Mouse (Mus musculus): ENCODE measurements around the gene Pip4p1. TPM values are rescaled to one million over a fixed set of nuclear protein-coding genes. Genes with fewer than 3 reads are reported as not detected.

The Pip4p1 gene
- polyA plus RNA-seq, 1 experiment from 2014 or later: 60.8 TPM

Other genes with a start within 250 kb of the Pip4p1 start
- not detected in 2 replicates for gene Olfr747, start 237.7 kb downstream of the Pip4p1 start, polyA plus RNA-seq (2015; fragmentation: Nextera tagmentation; extraction: Ambion mirVana)
- gene Olfr748, start 223.5 kb downstream of the Pip4p1 start, polyA plus RNA-seq (2015; fragmentation: Nextera tagmentation; extraction: Ambion mirVana): not detected in 2 replicates
- not detected in 2 replicates for gene Olfr749, start 185.8 kb downstream of the Pip4p1 start, polyA plus RNA-seq (2015; fragmentation: Nextera tagmentation; extraction: Ambion mirVana)
- 80.8 and 83.9 TPM in 2 replicates for gene Ttc5, start 145.3 kb downstream of the Pip4p1 start, polyA plus RNA-seq (2015; fragmentation: Nextera tagmentation; extraction: Ambion mirVana)
- gene Ccnb1ip1, start 123.1 kb downstream of the Pip4p1 start, polyA plus RNA-seq (2015; fragmentation: Nextera tagmentation; extraction: Ambion mirVana): not detected in 2 replicates
- 61.8 and 70.2 TPM in 2 replicates for gene Parp2, start 123.0 kb downstream of the Pip4p1 start, polyA plus RNA-seq (2015; fragmentation: Nextera tagmentation; extraction: Ambion mirVana)
- 9.6 and 10.2 TPM in 2 replicates for gene Tep1, start 60.3 kb downstream of the Pip4p1 start, polyA plus RNA-seq (2015; fragmentation: Nextera tagmentation; extraction: Ambion mirVana)
- 0.27 and 0.41 TPM in 2 replicates for gene Klhl33, start 33.3 kb downstream of the Pip4p1 start, polyA plus RNA-seq (2015; fragmentation: Nextera tagmentation; extraction: Ambion mirVana)
- gene Osgep, start 6.0 kb downstream of the Pip4p1 start, polyA plus RNA-seq (2015; fragmentation: Nextera tagmentation; extraction: Ambion mirVana): 176 and 196 TPM in 2 replicates
- gene Apex1, start 5.9 kb downstream of the Pip4p1 start, polyA plus RNA-seq (2015; fragmentation: Nextera tagmentation; extraction: Ambion mirVana): 276 and 285 TPM in 2 replicates
- 78.2 and 79.3 TPM in 2 replicates for gene Pnp, start 226 bp upstream of the Pip4p1 start, polyA plus RNA-seq (2015; fragmentation: Nextera tagmentation; extraction: Ambion mirVana)
- not detected in 2 replicates for gene Gm49342, start 13.7 kb upstream of the Pip4p1 start, polyA plus RNA-seq (2015; fragmentation: Nextera tagmentation; extraction: Ambion mirVana)
- gene Pnp2, start 25.1 kb upstream of the Pip4p1 start, polyA plus RNA-seq (2015; fragmentation: Nextera tagmentation; extraction: Ambion mirVana): 0.66 TPM in 1 of 2 replicates, not detected in the other
- gene Rnase10, start 76.9 kb upstream of the Pip4p1 start, polyA plus RNA-seq (2015; fragmentation: Nextera tagmentation; extraction: Ambion mirVana): not detected in 2 replicates
- 0.14 and 0.30 TPM in 2 replicates for gene Rnase9, start 111.0 kb upstream of the Pip4p1 start, polyA plus RNA-seq (2015; fragmentation: Nextera tagmentation; extraction: Ambion mirVana)
- 0.44 TPM in 1 of 2 replicates, not detected in the other for gene Rnase11, start 119.3 kb upstream of the Pip4p1 start, polyA plus RNA-seq (2015; fragmentation: Nextera tagmentation; extraction: Ambion mirVana)
- gene Rnase12, start 126.8 kb upstream of the Pip4p1 start, polyA plus RNA-seq (2015; fragmentation: Nextera tagmentation; extraction: Ambion mirVana): 9.0 and 10.2 TPM in 2 replicates
- gene Olfr750, start 143.6 kb upstream of the Pip4p1 start, polyA plus RNA-seq (2015; fragmentation: Nextera tagmentation; extraction: Ambion mirVana): not detected in 2 replicates
- gene Rnase4, start 160.2 kb upstream of the Pip4p1 start, polyA plus RNA-seq (2015; fragmentation: Nextera tagmentation; extraction: Ambion mirVana): 45.5 and 47.7 TPM in 2 replicates
- 8.6 and 8.9 TPM in 2 replicates for gene Ang, start 160.3 kb upstream of the Pip4p1 start, polyA plus RNA-seq (2015; fragmentation: Nextera tagmentation; extraction: Ambion mirVana)
- 1.5 and 2.2 TPM in 2 replicates for gene Eddm3b, start 183.6 kb upstream of the Pip4p1 start, polyA plus RNA-seq (2015; fragmentation: Nextera tagmentation; extraction: Ambion mirVana)
- 0.64 and 0.89 TPM in 2 replicates for gene Rnase6, start 193.1 kb upstream of the Pip4p1 start, polyA plus RNA-seq (2015; fragmentation: Nextera tagmentation; extraction: Ambion mirVana)
- 0.26 and 0.66 TPM in 2 replicates for gene Rnase1, start 215.9 kb upstream of the Pip4p1 start, polyA plus RNA-seq (2015; fragmentation: Nextera tagmentation; extraction: Ambion mirVana)
- not detected in 2 replicates for gene Rnase2b, start 231.4 kb upstream of the Pip4p1 start, polyA plus RNA-seq (2015; fragmentation: Nextera tagmentation; extraction: Ambion mirVana)

All from kidney, embryonic 16.5 days (tissue).